Mouse (Mus musculus) limb, embryonic 11.5 days (tissue): ENCODE results near the gene Fnbp1l. TPM values are rescaled to one million over a fixed set of nuclear protein-coding genes. Genes with fewer than 3 reads are reported as not detected.

ENCODE experiments used
- ATAC-seq: fragments of 200-750 bp; cut with Nextera tagmentation; 2 replicates; pipeline ENCODE4 v1.8.0; 2017; ENCODE audit warnings: low read depth; ENCODE audit not compliant: insufficient number of reproducible peaks, low FRiP score, low TSS enrichment
- DNase-seq: peaks from one replicate; pipeline ENCODE4 v3.0.0-alpha.2; 2015; ENCODE audit warnings: low spot score
- H3K27ac ChIP-seq: fragments of 300-500 bp; sonication (generic); replicated peaks from 2 replicates; pipeline ENCODE4 v1.5.1; 2014; ENCODE audit warnings: low read depth, mild to moderate bottlenecking, low read length
- H3K27me3 ChIP-seq: fragments of 300-500 bp; sonication (generic); 2 replicates; pipeline ENCODE4 v1.6.1; 2014; ENCODE audit warnings: mild to moderate bottlenecking, low read length, mixed read lengths; ENCODE audit not compliant: control insufficient read depth, insufficient read depth
- H3K36me3 ChIP-seq: fragments of 300-500 bp; sonication (generic); 2 replicates; pipeline ENCODE4 v1.6.1; 2014; ENCODE audit warnings: mild to moderate bottlenecking, low read length, moderate library complexity, mixed read lengths; ENCODE audit not compliant: control insufficient read depth, insufficient read depth
- H3K4me1 ChIP-seq: fragments of 300-500 bp; sonication (generic); 2 replicates; pipeline ENCODE4 v1.6.1; 2014; ENCODE audit warnings: low read length, mixed read lengths; ENCODE audit not compliant: control insufficient read depth, insufficient read depth
- H3K4me2 ChIP-seq: fragments of 300-500 bp; sonication (generic); 2 replicates; pipeline ENCODE4 v1.6.1; 2014; ENCODE audit warnings: low read depth, mild to moderate bottlenecking, moderate library complexity; ENCODE audit not compliant: severe bottlenecking
- H3K4me3 ChIP-seq: fragments of 300-500 bp; sonication (generic); 2 replicates; pipeline ENCODE4 v1.5.1; 2014; ENCODE audit warnings: low read depth, low read length
- H3K9ac ChIP-seq: fragments of 300-500 bp; sonication (generic); 2 replicates; pipeline ENCODE4 v1.6.1; 2014; ENCODE audit warnings: mild to moderate bottlenecking, low read length
- H3K9me3 ChIP-seq: fragments of 300-500 bp; sonication (generic); 2 replicates; pipeline ENCODE4 v1.6.1; 2016; ENCODE audit warnings: low read length; ENCODE audit not compliant: control insufficient read depth
- WGBS: fragments of 180-500 bp; shearing (Covaris S2); extraction: QIAGEN DNeasy Blood & Tissue Kit; methylation state at CpG from one replicate; pipeline ENCODE4 v1.1.7; 2014; 5-methylcytosine and 5-hydroxymethylcytosine counted together
- polyA plus RNA-seq: library from polyadenylated mRNA; unstranded; fragments of >200 nt; fragmentation: Nextera tagmentation; extraction: Ambion mirVana; gene quantifications from 2 replicates; pipeline ENCODE4 v1.2.1, GENCODE M21; 2014

Gene Fnbp1l
- polyA plus RNA-seq, 1 experiment from 2014 or later = 86.4 TPM

- Histone ChIP-seq H3K4me1 (no peaks in the 10 kb centered on the region), H3K9ac (no peak overlapping the region), H3K4me3 (no peak overlapping the region), H3K27ac (no peak overlapping the region), H3K4me2 (no peak overlapping the region), H3K9me3 (no peaks in the 10 kb centered on the region), H3K36me3 (no peaks in the 10 kb centered on the region), H3K27me3 (no peaks in the 10 kb centered on the region)
- DNase-seq (no peak), ATAC-seq (no peak)
- 91% methylated on average over 4 of the region's 4 CpGs for WGBS
Measured at GRCm38 (mm10) chr3:122599291-122599690, 20.2 kb downstream of the Fnbp1l start.

- DNase-seq (no peak), ATAC-seq (no peak)
- no peak overlapping the region for H3K27ac ChIP-seq
- H3K4me2 ChIP-seq = no peak overlapping the region
- H3K9me3 ChIP-seq = no peaks in the 10 kb centered on the region
- H3K4me3 ChIP-seq = no peak overlapping the region
- H3K9ac ChIP-seq = no peak overlapping the region
- WGBS = 91% methylated on average over 5 of the region's 5 CpGs
- H3K4me1 ChIP-seq = no peaks in the 10 kb centered on the region
- no peaks in the 10 kb centered on the region for H3K36me3 ChIP-seq
- H3K27me3 ChIP-seq = no peaks in the 10 kb centered on the region
Measured at GRCm38 (mm10) chr3:122590804-122591203, 28.7 kb downstream of the Fnbp1l start.

- H3K4me3 ChIP-seq = no peak overlapping the region
- no peak overlapping the region for H3K4me2 ChIP-seq
- no peak overlapping the region for H3K9ac ChIP-seq
- H3K36me3 ChIP-seq = no peaks in the 10 kb centered on the region
- H3K27me3 ChIP-seq = no peaks in the 10 kb centered on the region
- no peaks in the 10 kb centered on the region for H3K4me1 ChIP-seq
- ATAC-seq (no peak), DNase-seq (no peak)
- no peak overlapping the region for H3K27ac ChIP-seq
- no peaks in the 10 kb centered on the region for H3K9me3 ChIP-seq
- WGBS = 84% methylated on average over 4 of the region's 4 CpGs
Measured at GRCm38 (mm10) chr3:122590346-122590745, 29.2 kb downstream of the Fnbp1l start.

- no peaks in the 10 kb centered on the region for H3K36me3 ChIP-seq
- WGBS = 66% methylated on average over 3 of the region's 3 CpGs
- no peak overlapping the region for H3K27ac ChIP-seq
- no peak overlapping the region for H3K9ac ChIP-seq
- no peaks in the 10 kb centered on the region for H3K4me1 ChIP-seq
- ATAC-seq (no peak), DNase-seq (no peak)
- no peaks in the 10 kb centered on the region for H3K27me3 ChIP-seq
- H3K4me2 ChIP-seq = no peak overlapping the region
- H3K4me3 ChIP-seq = no peak overlapping the region
- no peaks in the 10 kb centered on the region for H3K9me3 ChIP-seq
Measured at GRCm38 (mm10) chr3:122586918-122587641, 32.4 kb downstream of the Fnbp1l start.

GRCm38 (mm10) chr3:122577360-122577759 is 42.2 kb downstream of the Fnbp1l start:
- Histone ChIP-seq H3K9ac (no peak overlapping the region), H3K27ac (no peak overlapping the region), H3K9me3 (no peaks in the 10 kb centered on the region), H3K4me1 (no peaks in the 10 kb centered on the region), H3K27me3 (no peaks in the 10 kb centered on the region), H3K36me3 (no peaks in the 10 kb centered on the region), H3K4me2 (no peak overlapping the region), H3K4me3 (no peak overlapping the region)
- no peak for DNase-seq
- ATAC-seq = no peak

GRCm38 (mm10) chr3:122574921-122575320 is 44.6 kb downstream of the Fnbp1l start:
- Histone ChIP-seq H3K9me3 (no peaks in the 10 kb centered on the region), H3K4me1 (no peaks in the 10 kb centered on the region), H3K36me3 (no peaks in the 10 kb centered on the region), H3K4me3 (no peak overlapping the region), H3K9ac (no peak overlapping the region), H3K27ac (no peak overlapping the region), H3K4me2 (no peak overlapping the region), H3K27me3 (no peaks in the 10 kb centered on the region)
- 88% methylated on average over 1 of the region's 1 CpGs for WGBS
- ATAC-seq = no peak
- no peak for DNase-seq

- DNase-seq (no peak), ATAC-seq (no peak)
- Histone ChIP-seq H3K27me3 (no peaks in the 10 kb centered on the region), H3K4me3 (no peak overlapping the region), H3K36me3 (no peaks in the 10 kb centered on the region), H3K4me1 (no peaks in the 10 kb centered on the region), H3K27ac (no peak overlapping the region), H3K4me2 (no peak overlapping the region), H3K9me3 (no peaks in the 10 kb centered on the region), H3K9ac (no peak overlapping the region)
- WGBS = 90% methylated on average over 5 of the region's 5 CpGs
Measured at GRCm38 (mm10) chr3:122573426-122574286, 45.9 kb downstream of the Fnbp1l start.

GRCm38 (mm10) chr3:122566549-122566948 is 53.0 kb downstream of the Fnbp1l start:
- H3K27ac ChIP-seq = no peak overlapping the region
- DNase-seq = no peak
- H3K9ac ChIP-seq = no peak overlapping the region
- no peaks in the 10 kb centered on the region for H3K9me3 ChIP-seq
- no peak overlapping the region for H3K4me2 ChIP-seq
- WGBS = 67% methylated on average over 4 of the region's 4 CpGs
- no peaks in the 10 kb centered on the region for H3K27me3 ChIP-seq
- ATAC-seq = no peak
- H3K4me1 ChIP-seq = no peaks in the 10 kb centered on the region
- no peak overlapping the region for H3K4me3 ChIP-seq
- no peaks in the 10 kb centered on the region for H3K36me3 ChIP-seq
